Mouse (Mus musculus): ENCODE measurements around the gene Zfp566. TPM values are rescaled to one million over a fixed set of nuclear protein-coding genes. Genes with fewer than 3 reads are reported as not detected.
A peak's percentile ranks its signal among the peaks of the same experiment; 100 is the strongest.
"Not testable (repeated sequence)": the region's sequence is repeated elsewhere in the genome, so short reads cannot be mapped to it uniquely, and the experiment has no call there.

The Zfp566 gene
- polyA plus RNA-seq, 2 experiments, result 9.3 to 13.2 TPM

GRCm38 (mm10) chr7:30121308-30122187, 31.2 kb upstream of the Zfp566 start, which contains the start of gene Zfp382:
Gene Zfp382, plus strand, starts transcription at chr7:30121942.
- 3% methylated on average over 61 of the region's 61 CpGs for WGBS
- peak within 1 kb of the TSS; percentile 73 for H3K4me3 ChIP-seq (replicated peaks; ENCODE audit: low read length)
- DNase-seq (ENCODE audit: low spot score), result peak; percentile 89
- H3K9ac ChIP-seq (ENCODE audit: low read depth, low read length, severe bottlenecking), result peak within 1 kb of the TSS; percentile 72
- H3K36me3 ChIP-seq (ENCODE audit: control insufficient read depth, insufficient read depth, low read length), result 0 out of 2 replicates have a peak, but pooled peaks cover 3% of the 10 kb centered on the region
- H3K27ac ChIP-seq (replicated peaks; ENCODE audit: low read depth, low read length), result peak within 1 kb of the TSS; percentile 75
- TF ChIP-seq POLR2A (IDR thresholded peaks at IDR 0.05; ENCODE audit: borderline replicate concordance, extremely low read depth, insufficient read depth, insufficient read length), result peak; percentile 82; the same call in 1 of the 2 replicates
- no peaks in the 10 kb centered on the region for H3K27me3 ChIP-seq (ENCODE audit: control insufficient read depth, insufficient read depth, low read length)
- peak; percentile 96 for ATAC-seq (ENCODE audit: low FRiP score, low read depth)
- H3K4me1 ChIP-seq (ENCODE audit: control insufficient read depth, insufficient read depth, low read length), result peaks cover 6% of the 10 kb centered on the region; the same call in 1 of the 2 replicates
- H3K4me2 ChIP-seq (replicated peaks; ENCODE audit: low read depth, low read length, severe bottlenecking), result peak within 1 kb of the TSS; percentile 85
- no peaks in the 10 kb centered on the region for H3K9me3 ChIP-seq (ENCODE audit: control insufficient read depth, low read length)

GRCm38 (mm10) chr7:30117935-30118334, 27.6 kb upstream of the Zfp566 start:
- DNase-seq (ENCODE audit: low spot score); H3K27ac ChIP-seq (replicated peaks; ENCODE audit: low read depth, low read length); H3K9me3 ChIP-seq (ENCODE audit: control insufficient read depth, low read length); ATAC-seq (ENCODE audit: low FRiP score, low read depth); H3K36me3 ChIP-seq (ENCODE audit: control insufficient read depth, insufficient read depth, low read length); H3K4me2 ChIP-seq (replicated peaks; ENCODE audit: low read depth, low read length, severe bottlenecking); H3K4me3 ChIP-seq (replicated peaks; ENCODE audit: low read length); H3K9ac ChIP-seq (ENCODE audit: low read depth, low read length, severe bottlenecking); H3K4me1 ChIP-seq (ENCODE audit: control insufficient read depth, insufficient read depth, low read length); H3K27me3 ChIP-seq (ENCODE audit: control insufficient read depth, insufficient read depth, low read length): not testable (repeated sequence)
- 95% methylated on average over 12 of the region's 12 CpGs for WGBS

GRCm38 (mm10) chr7:30116076-30116475, 25.7 kb upstream of the Zfp566 start:
- no peak overlapping the region for H3K4me2 ChIP-seq (replicated peaks; ENCODE audit: low read depth, low read length, severe bottlenecking)
- H3K36me3 ChIP-seq (ENCODE audit: control insufficient read depth, insufficient read depth, low read length), result no peaks in the 10 kb centered on the region
- no peak overlapping the region for H3K4me3 ChIP-seq (replicated peaks; ENCODE audit: low read length)
- no peaks in the 10 kb centered on the region for H3K27me3 ChIP-seq (ENCODE audit: control insufficient read depth, insufficient read depth, low read length)
- ATAC-seq (ENCODE audit: low FRiP score, low read depth) (no peak), DNase-seq (ENCODE audit: low spot score) (no peak)
- no peak overlapping the region for H3K27ac ChIP-seq (replicated peaks; ENCODE audit: low read depth, low read length)
- no peak for TF ChIP-seq POLR2A (IDR thresholded peaks at IDR 0.05; ENCODE audit: borderline replicate concordance, extremely low read depth, insufficient read depth, insufficient read length)
- no peaks in the 10 kb centered on the region for H3K4me1 ChIP-seq (ENCODE audit: control insufficient read depth, insufficient read depth, low read length)
- 93% methylated on average over 5 of the region's 5 CpGs for WGBS
- H3K9me3 ChIP-seq (ENCODE audit: control insufficient read depth, low read length), result peaks cover 7% of the 10 kb centered on the region; the same call in 1 of the 2 replicates
- H3K9ac ChIP-seq (ENCODE audit: low read depth, low read length, severe bottlenecking), result no peak overlapping the region

- DNase-seq (ENCODE audit: low spot score) (no peak), ATAC-seq (ENCODE audit: low FRiP score, low read depth) (no peak)
- H3K36me3 ChIP-seq (ENCODE audit: control insufficient read depth, insufficient read depth, low read length), result peaks cover 67% of the 10 kb centered on the region
- no peak for TF ChIP-seq POLR2A (IDR thresholded peaks at IDR 0.05; ENCODE audit: borderline replicate concordance, extremely low read depth, insufficient read depth, insufficient read length)
- H3K4me3 ChIP-seq (replicated peaks; ENCODE audit: low read length), result no peak overlapping the region
- H3K9ac ChIP-seq (ENCODE audit: low read depth, low read length, severe bottlenecking), result no peak overlapping the region
- no peak overlapping the region for H3K4me2 ChIP-seq (replicated peaks; ENCODE audit: low read depth, low read length, severe bottlenecking)
- H3K4me1 ChIP-seq (ENCODE audit: control insufficient read depth, insufficient read depth, low read length), result peaks cover under 1% of the 10 kb centered on the region; the same call in 1 of the 2 replicates
- no peak overlapping the region for H3K27ac ChIP-seq (replicated peaks; ENCODE audit: low read depth, low read length)
- 92% methylated on average over 13 of the region's 13 CpGs for WGBS
- H3K27me3 ChIP-seq (ENCODE audit: control insufficient read depth, insufficient read depth, low read length), result no peaks in the 10 kb centered on the region
- peaks cover 24% of the 10 kb centered on the region for H3K9me3 ChIP-seq (ENCODE audit: control insufficient read depth, low read length)
These were observed 9.0 kb upstream of the Zfp566 start for GRCm38 (mm10) chr7:30099297-30099696.

DNA sequence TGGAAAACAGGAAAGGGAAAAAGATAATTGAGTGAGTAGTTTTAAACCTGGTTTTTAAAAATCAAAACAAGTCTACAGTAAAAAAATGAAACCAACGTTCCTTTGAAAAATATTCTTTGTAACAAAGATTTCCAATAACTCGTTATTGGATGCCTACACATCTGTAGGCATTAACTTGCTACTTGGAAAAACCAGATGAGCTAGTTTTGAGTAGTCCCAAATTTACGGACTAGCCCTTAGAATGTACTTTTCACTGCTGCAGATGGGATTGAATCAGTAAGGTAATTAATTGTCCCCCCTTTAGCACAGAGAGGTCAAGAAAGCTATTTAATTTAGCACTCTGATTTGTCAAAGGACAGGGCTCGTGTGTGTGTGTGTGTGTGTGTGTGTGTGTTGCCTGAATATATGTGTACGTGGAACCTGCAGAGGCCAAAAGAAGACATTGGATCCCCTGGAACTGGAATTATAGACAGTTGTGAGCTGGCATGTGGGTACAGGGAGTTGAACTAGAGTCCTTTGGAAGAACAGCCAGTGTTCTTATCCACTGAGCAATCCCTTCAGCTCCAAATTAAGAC, 5.3 kb upstream of the Zfp566 start:
- Histone ChIP-seq H3K4me3 (replicated peaks; ENCODE audit: low read length) (peak overlapping the region; percentile 65), H3K9ac (ENCODE audit: low read depth, low read length, severe bottlenecking) (peak overlapping the region; percentile 93), H3K9me3 (ENCODE audit: control insufficient read depth, low read length) (no peaks in the 10 kb centered on the region), H3K27me3 (ENCODE audit: control insufficient read depth, insufficient read depth, low read length) (no peaks in the 10 kb centered on the region), H3K27ac (replicated peaks; ENCODE audit: low read depth, low read length) (peak overlapping the region; percentile 99), H3K36me3 (ENCODE audit: control insufficient read depth, insufficient read depth, low read length) (peaks cover 34% of the 10 kb centered on the region), H3K4me1 (ENCODE audit: control insufficient read depth, insufficient read depth, low read length) (peaks cover 3% of the 10 kb centered on the region; the same call in 1 of the 2 replicates), H3K4me2 (replicated peaks; ENCODE audit: low read depth, low read length, severe bottlenecking) (peak overlapping the region; percentile 74)
- peak; percentile 16 for DNase-seq (ENCODE audit: low spot score)
- no peak for TF ChIP-seq POLR2A (IDR thresholded peaks at IDR 0.05; ENCODE audit: borderline replicate concordance, extremely low read depth, insufficient read depth, insufficient read length)
- ATAC-seq (ENCODE audit: low FRiP score, low read depth), result no peak
- WGBS, result 5% methylated on average over 5 of the region's 5 CpGs
